Mouse (Mus musculus) megakaryocyte, embryonic 14.5 days (primary cell): ENCODE measurements around the gene Spryd3. TPM values are rescaled to one million over a fixed set of nuclear protein-coding genes. Genes with fewer than 3 reads are reported as not detected.
"Not testable (repeated sequence)": the region's sequence is repeated elsewhere in the genome, so short reads cannot be mapped to it uniquely, and the experiment has no call there.

Experiments
- H3K27me3 ChIP-seq: replicated peaks from 2 replicates; pipeline ENCODE3; 2012; ENCODE audit warnings: inconsistent platforms
- H3K36me3 ChIP-seq: replicated peaks from 2 replicates; pipeline ENCODE3; 2012; ENCODE audit warnings: low read length, inconsistent platforms, mixed read lengths
- H3K4me1 ChIP-seq: 2 replicates; pipeline ENCODE4 v1.6.1; 2012; ENCODE audit warnings: inconsistent platforms
- H3K4me3 ChIP-seq: replicated peaks from 2 replicates; pipeline ENCODE3; 2012; ENCODE audit warnings: moderate library complexity, mild to moderate bottlenecking, inconsistent platforms
- H3K9me3 ChIP-seq: 2 replicates; pipeline ENCODE4 v1.6.1; 2012; ENCODE audit warnings: inconsistent platforms
- FLI1 ChIP-seq: IDR thresholded peaks from 2 replicates; pipeline ENCODE4 v1.6.1; 2012; ENCODE audit warnings: low read length, inconsistent platforms, mixed read lengths
- GATA1 ChIP-seq: IDR thresholded peaks from 3 replicates; pipeline ENCODE4 v1.6.1; 2012; ENCODE audit warnings: mixed read lengths, low read length, inconsistent platforms, borderline replicate concordance
- polyA plus RNA-seq: library from polyadenylated mRNA; stranded (reverse); fragments of >175 nt; gene quantifications from 2 replicates; pipeline ENCODE4 v1.2.3, GENCODE M21; 2012; ENCODE audit warnings: low replicate concordance; ENCODE audit not compliant: insufficient read depth

Spryd3 gene
- polyA plus RNA-seq, 1 experiment = 25.9 TPM

- Histone ChIP-seq H3K36me3 (peaks cover 5% of the 10 kb centered on the region), H3K9me3 (no peaks in the 10 kb centered on the region), H3K27me3 (peaks cover 21% of the 10 kb centered on the region), H3K4me1 (peaks cover 28% of the 10 kb centered on the region), H3K4me3 (no peak overlapping the region)
- TF ChIP-seq GATA1 = no peak
- no peak for TF ChIP-seq FLI1
Measured at GRCm38 (mm10) chr15:102167620-102168021, 31.6 kb upstream of the Spryd3 start.

- no peak for TF ChIP-seq GATA1
- no peak for TF ChIP-seq FLI1
- H3K36me3 ChIP-seq = peaks cover 23% of the 10 kb centered on the region
- no peaks in the 10 kb centered on the region for H3K9me3 ChIP-seq
- peaks cover 18% of the 10 kb centered on the region for H3K27me3 ChIP-seq
- H3K4me1 ChIP-seq = peaks cover 39% of the 10 kb centered on the region
- H3K4me3 ChIP-seq = no peak overlapping the region
Measured at GRCm38 (mm10) chr15:102165468-102166100, 29.6 kb upstream of the Spryd3 start.

GRCm38 (mm10) chr15:102163900-102164693 is 28.1 kb upstream of the Spryd3 start:
- Histone ChIP-seq H3K27me3 (peaks cover 11% of the 10 kb centered on the region), H3K4me1 (peaks cover 43% of the 10 kb centered on the region), H3K9me3 (no peaks in the 10 kb centered on the region), H3K4me3 (peak overlapping the region; percentile 54), H3K36me3 (peaks cover 30% of the 10 kb centered on the region)
- TF ChIP-seq GATA1 = no peak
- no peak for TF ChIP-seq FLI1

GRCm38 (mm10) chr15:102160415-102161060 is 24.5 kb upstream of the Spryd3 start:
- Histone ChIP-seq H3K36me3 (peaks cover 62% of the 10 kb centered on the region), H3K27me3 (no peaks in the 10 kb centered on the region), H3K9me3 (no peaks in the 10 kb centered on the region), H3K4me3 (no peak overlapping the region), H3K4me1 (peaks cover 48% of the 10 kb centered on the region)
- TF ChIP-seq GATA1 (no peak), FLI1 (no peak)

- TF ChIP-seq FLI1 = no peak
- TF ChIP-seq GATA1 = no peak
- peaks cover 77% of the 10 kb centered on the region for H3K36me3 ChIP-seq
Measured at GRCm38 (mm10) chr15:102156836-102157235, 20.8 kb upstream of the Spryd3 start.

GRCm38 (mm10) chr15:102155006-102155405 is 19.0 kb upstream of the Spryd3 start:
- Histone ChIP-seq H3K4me1 (peaks cover 39% of the 10 kb centered on the region), H3K36me3 (peaks cover 61% of the 10 kb centered on the region)
- H3K4me3 ChIP-seq, H3K27me3 ChIP-seq, H3K9me3 ChIP-seq: not testable (repeated sequence)

More at GRCm38 (mm10) chr15:102156836-102157235, 20.8 kb upstream of the Spryd3 start:
- Histone ChIP-seq H3K4me3 (no peak overlapping the region), H3K27me3 (no peaks in the 10 kb centered on the region), H3K9me3 (no peaks in the 10 kb centered on the region), H3K4me1 (peaks cover 33% of the 10 kb centered on the region)

GRCm38 (mm10) chr15:102152646-102153045 is 16.6 kb upstream of the Spryd3 start:
- Histone ChIP-seq H3K36me3 (peaks cover 47% of the 10 kb centered on the region), H3K27me3 (no peaks in the 10 kb centered on the region), H3K4me3 (no peak overlapping the region), H3K9me3 (no peaks in the 10 kb centered on the region), H3K4me1 (peaks cover 57% of the 10 kb centered on the region)
- TF ChIP-seq FLI1 = no peak
- no peak for TF ChIP-seq GATA1

- TF ChIP-seq GATA1 = no peak
- no peak for TF ChIP-seq FLI1
- Histone ChIP-seq H3K27me3 (peaks cover 6% of the 10 kb centered on the region), H3K4me3 (peak within 1 kb of the TSS; percentile 91), H3K36me3 (peaks cover 27% of the 10 kb centered on the region), H3K4me1 (peaks cover 68% of the 10 kb centered on the region), H3K9me3 (no peaks in the 10 kb centered on the region)
Measured at GRCm38 (mm10) chr15:102150301-102151135, 14.5 kb upstream of the Spryd3 start, which contains the start of gene Soat2. Gene Soat2 (plus strand): TSS chr15:102150526.

GRCm38 (mm10) chr15:102149561-102149960 is 13.5 kb upstream of the Spryd3 start:
- H3K27me3 ChIP-seq = peaks cover 14% of the 10 kb centered on the region
- TF ChIP-seq FLI1 (no peak), GATA1 (no peak)
- H3K4me1 ChIP-seq = peaks cover 77% of the 10 kb centered on the region
- no peak overlapping the region for H3K4me3 ChIP-seq
- H3K9me3 ChIP-seq = no peaks in the 10 kb centered on the region
- peaks cover 19% of the 10 kb centered on the region for H3K36me3 ChIP-seq
